Comparison of ENCODE assay signal across 23 mouse cellular contexts in the genomic region with DNA sequence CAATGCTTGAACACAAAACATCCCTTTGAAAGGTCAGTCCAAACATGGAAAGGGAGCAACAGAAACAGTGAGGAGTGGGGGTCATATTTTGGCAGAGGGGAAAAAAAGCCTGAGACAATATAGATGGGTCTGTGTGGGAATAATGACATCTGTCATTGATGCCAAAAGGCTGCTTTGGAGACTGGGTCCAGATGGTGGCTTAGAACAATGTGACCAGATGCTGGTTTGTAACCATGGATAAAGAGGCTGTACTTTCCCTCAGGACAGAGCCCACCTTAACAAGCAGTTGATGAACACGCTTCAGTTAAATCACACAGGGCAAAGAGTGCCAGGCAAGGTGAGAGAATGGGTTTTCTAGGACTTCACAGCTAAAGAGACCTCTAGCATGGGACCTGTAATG. TPM values are rescaled to one million over a fixed set of nuclear protein-coding genes. Genes with fewer than 3 reads are reported as not detected.
A peak's percentile ranks its signal among the peaks of the same experiment; 100 is the strongest.
DNase-seq lines count a peak whose midpoint lies in the region; ATAC-seq and TF ChIP-seq lines count a peak whose summit lies in the region.
"Had no signal": no experiment of that assay in that cellular context is flagged by ENCODE, and none has a peak within 500 bp of the region (broad histone marks: within the 10 kb centered on the region; RNA-seq: fewer than 3 reads in every experiment).

No protein-coding gene starts in this region.

- H3K27me3 ChIP-seq in neural tube, embryonic 11.5 days (ENCODE audit: control insufficient read depth, insufficient read depth, low read length): no peaks in the 10 kb centered on the region
- no peaks in the 10 kb centered on the region for H3K27me3 ChIP-seq in neural tube, embryonic 15.5 days (replicated peaks)
- 0 out of 2 replicates have a peak, but pooled peaks cover 3% of the 10 kb centered on the region for H3K27me3 ChIP-seq in hindbrain, embryonic 10.5 days (ENCODE audit: insufficient read depth, poor library complexity, severe bottlenecking)
- no peaks in the 10 kb centered on the region for H3K27me3 ChIP-seq in hindbrain, postnatal 0 days (ENCODE audit: insufficient read depth, low read length)
- H3K27me3 ChIP-seq: heart, embryonic 13.5 days; stomach, embryonic 15.5 days had no signal

- no peak overlapping the region for H3K9ac ChIP-seq in neural tube, embryonic 11.5 days (ENCODE audit: low read length)
- H3K9ac ChIP-seq in neural tube, embryonic 15.5 days (replicated peaks): no peak overlapping the region
- no peak overlapping the region for H3K9ac ChIP-seq in hindbrain, postnatal 0 days (replicated peaks; ENCODE audit: low read length)
- H3K9ac ChIP-seq: heart, embryonic 13.5 days; stomach, embryonic 15.5 days had no signal

- no peak overlapping the region for H3K4me2 ChIP-seq in neural tube, embryonic 11.5 days (ENCODE audit: low read depth)
- no peak overlapping the region for H3K4me2 ChIP-seq in neural tube, embryonic 15.5 days
- H3K4me2 ChIP-seq in hindbrain, postnatal 0 days (ENCODE audit: low read depth, low read length): no peak overlapping the region
- H3K4me2 ChIP-seq: heart, embryonic 13.5 days; stomach, embryonic 15.5 days had no signal

- 72% methylated on average over 1 of the region's 1 CpGs for WGBS in neural tube, embryonic 11.5 days
- WGBS in neural tube, embryonic 15.5 days: 28% methylated on average over 1 of the region's 1 CpGs
- 56% methylated on average over 1 of the region's 1 CpGs for WGBS in hindbrain, embryonic 10.5 days
- 43% methylated on average over 1 of the region's 1 CpGs for WGBS in hindbrain, postnatal 0 days

- no peaks in the 10 kb centered on the region for H3K36me3 ChIP-seq in neural tube, embryonic 11.5 days (ENCODE audit: control insufficient read depth, insufficient read depth, low read length)
- peaks cover 73% of the 10 kb centered on the region for H3K36me3 ChIP-seq in neural tube, embryonic 15.5 days
- H3K36me3 ChIP-seq in hindbrain, embryonic 10.5 days: peaks cover 9% of the 10 kb centered on the region; the same call in 1 of the 2 replicates
- H3K36me3 ChIP-seq in hindbrain, postnatal 0 days (ENCODE audit: insufficient read depth, low read length): peaks cover 32% of the 10 kb centered on the region; the same call in 1 of the 2 replicates
- H3K36me3 ChIP-seq: heart, embryonic 13.5 days; stomach, embryonic 15.5 days had no signal

- no peaks in the 10 kb centered on the region for H3K4me1 ChIP-seq in neural tube, embryonic 11.5 days (ENCODE audit: control insufficient read depth, insufficient read depth, low read length)
- peaks cover 6% of the 10 kb centered on the region; the same call in 1 of the 2 replicates for H3K4me1 ChIP-seq in neural tube, embryonic 15.5 days
- H3K4me1 ChIP-seq in hindbrain, embryonic 10.5 days (replicated peaks): 0 out of 2 replicates have a peak, but pooled peaks cover 9% of the 10 kb centered on the region
- H3K4me1 ChIP-seq in hindbrain, postnatal 0 days (ENCODE audit: insufficient read depth, low read length): no peaks in the 10 kb centered on the region
- H3K4me1 ChIP-seq: heart, embryonic 13.5 days; stomach, embryonic 15.5 days had no signal

- no peak for TF ChIP-seq CTCF in hindbrain, postnatal 0 days (IDR thresholded peaks at IDR 0.05; ENCODE audit: low read depth)

- H3K4me3 ChIP-seq in neural tube, embryonic 11.5 days (ENCODE audit: low read depth, low read length): no peak overlapping the region
- no peak overlapping the region for H3K4me3 ChIP-seq in neural tube, embryonic 15.5 days (replicated peaks)
- H3K4me3 ChIP-seq in hindbrain, embryonic 10.5 days: no peak overlapping the region
- H3K4me3 ChIP-seq in hindbrain, postnatal 0 days (ENCODE audit: low read length): no peak overlapping the region
- H3K4me3 ChIP-seq: erythroblast, embryonic 14.5 days; heart, embryonic 13.5 days; megakaryocyte, embryonic 14.5 days; myocyte; stomach, embryonic 15.5 days had no signal

- DNase-seq in neural tube, embryonic 11.5 days (ENCODE audit: low spot score): no peak
- DNase-seq in hindbrain, embryonic 10.5 days (ENCODE audit: low spot score): no peak
- peak; percentile 51 for DNase-seq in hindbrain, postnatal 0 days (ENCODE audit: low spot score)
- no peak for DNase-seq in lung, postnatal 36 days
- no peak for DNase-seq in adrenal gland, postnatal 4 days (ENCODE audit: low spot score in 2 of 2)
- no peak for DNase-seq in urinary bladder, postnatal 25 days (ENCODE audit: low spot score)
- DNase-seq: cerebellum, adult 9-11 months; gastrocnemius, postnatal 10 days; heart, adult 11 months; heart, postnatal 36 days; kidney, adult 8-10 months; kidney, postnatal 14 days; left cerebral cortex, postnatal 4 days; liver; lung, adult 18-20 months; lung, postnatal 14 days; thymus, adult 2 months had no signal

- 0 out of 2 replicates have a peak, but pooled peaks have one; percentile 19 for ATAC-seq in neural tube, embryonic 11.5 days (ENCODE audit: insufficient read depth, low FRiP score, low TSS enrichment)
- ATAC-seq in neural tube, embryonic 15.5 days (ENCODE audit: low FRiP score): no peak
- ATAC-seq in hindbrain, postnatal 0 days: peak; percentile 54

- H3K27ac ChIP-seq in neural tube, embryonic 11.5 days (ENCODE audit: low read depth, low read length): no peak overlapping the region
- H3K27ac ChIP-seq in neural tube, embryonic 15.5 days (replicated peaks): no peak overlapping the region
- peak overlapping the region; percentile 35; the same call in 1 of the 2 replicates for H3K27ac ChIP-seq in hindbrain, embryonic 10.5 days
- no peak overlapping the region; the same call in 1 of the 2 replicates for H3K27ac ChIP-seq in hindbrain, postnatal 0 days
- H3K27ac ChIP-seq: heart, embryonic 13.5 days; stomach, embryonic 15.5 days had no signal

- no peaks in the 10 kb centered on the region for H3K9me3 ChIP-seq in neural tube, embryonic 11.5 days (ENCODE audit: control insufficient read depth, low read length)
- no peaks in the 10 kb centered on the region for H3K9me3 ChIP-seq in neural tube, embryonic 15.5 days (replicated peaks)
- H3K9me3 ChIP-seq in hindbrain, embryonic 10.5 days: no peaks in the 10 kb centered on the region
- H3K9me3 ChIP-seq in hindbrain, postnatal 0 days (ENCODE audit: low read length): no peaks in the 10 kb centered on the region
- H3K9me3 ChIP-seq: heart, embryonic 13.5 days; megakaryocyte, embryonic 14.5 days; stomach, embryonic 15.5 days had no signal

RNA-seq across cellular contexts. Expression of a gene that starts 8.3 kb away (rescaled TPM):
- 2.2 and 3.5 TPM in 2 replicates for polyA plus RNA-seq in neural tube, embryonic 11.5 days (2014; fragmentation: Nextera tagmentation; extraction: Ambion mirVana)
- polyA plus RNA-seq in neural tube, embryonic 15.5 days (2015; fragmentation: Nextera tagmentation; extraction: Ambion mirVana): 2.2 and 3.2 TPM in 2 replicates
- 3.9 and 4.8 TPM in 2 replicates for polyA plus RNA-seq in hindbrain, embryonic 10.5 days (2016; fragmentation: Nextera tagmentation; extraction: Ambion mirVana)
- 1.6 and 19.1 TPM in 2 replicates for total RNA-seq in hindbrain, postnatal 0 days (2014; rRNA removed)
- polyA plus RNA-seq in hindbrain, postnatal 0 days (2015; fragmentation: Nextera tagmentation; extraction: Ambion mirVana): 1.4 and 1.9 TPM in 2 replicates
- total RNA-seq in adrenal gland, postnatal 4 days (2021): 1 to 10 TPM; 2.3 to 2.7 TPM

RNA-seq across cellular contexts. Expression of a gene that starts 8.9 kb away (rescaled TPM):
- polyA plus RNA-seq in neural tube, embryonic 11.5 days (2014; fragmentation: Nextera tagmentation; extraction: Ambion mirVana): 6.1 and 7.4 TPM in 2 replicates
- 17.7 and 18.2 TPM in 2 replicates for polyA plus RNA-seq in neural tube, embryonic 15.5 days (2015; fragmentation: Nextera tagmentation; extraction: Ambion mirVana)
- 2.3 and 2.4 TPM in 2 replicates for polyA plus RNA-seq in hindbrain, embryonic 10.5 days (2016; fragmentation: Nextera tagmentation; extraction: Ambion mirVana)
- total RNA-seq in hindbrain, postnatal 0 days (2014; rRNA removed): 51.7 and 55.2 TPM in 2 replicates
- polyA plus RNA-seq in hindbrain, postnatal 0 days (2015; fragmentation: Nextera tagmentation; extraction: Ambion mirVana): 18.7 and 21.5 TPM in 2 replicates
- 1 to 10 TPM; 5.0 to 6.2 TPM for total RNA-seq in adrenal gland, postnatal 4 days (2021)
- polyA plus RNA-seq: myocyte had no signal

RNA-seq across cellular contexts. Expression of a gene that starts 25.1 kb away (rescaled TPM):
- 40.1 and 42.4 TPM in 2 replicates for polyA plus RNA-seq in neural tube, embryonic 11.5 days (2014; fragmentation: Nextera tagmentation; extraction: Ambion mirVana)
- polyA plus RNA-seq in neural tube, embryonic 15.5 days (2015; fragmentation: Nextera tagmentation; extraction: Ambion mirVana): 61.0 and 91.8 TPM in 2 replicates
- polyA plus RNA-seq in hindbrain, embryonic 10.5 days (2016; fragmentation: Nextera tagmentation; extraction: Ambion mirVana): 3.9 and 17.7 TPM in 2 replicates
- 533 and 565 TPM in 2 replicates for total RNA-seq in hindbrain, postnatal 0 days (2014; rRNA removed)
- 52.5 and 53.1 TPM in 2 replicates for polyA plus RNA-seq in hindbrain, postnatal 0 days (2015; fragmentation: Nextera tagmentation; extraction: Ambion mirVana)
- 10 to 100 TPM; 15.6 to 17.7 TPM for total RNA-seq in adrenal gland, postnatal 4 days (2021)
